Mouse (Mus musculus): ENCODE measurements around the gene Ltbp1. TPM values are rescaled to one million over a fixed set of nuclear protein-coding genes. Genes with fewer than 3 reads are reported as not detected.

The Ltbp1 gene
- total and polyA plus RNA-seq, 3 experiments = 2.3 to 6.4 (median 2.5) TPM

DNA sequence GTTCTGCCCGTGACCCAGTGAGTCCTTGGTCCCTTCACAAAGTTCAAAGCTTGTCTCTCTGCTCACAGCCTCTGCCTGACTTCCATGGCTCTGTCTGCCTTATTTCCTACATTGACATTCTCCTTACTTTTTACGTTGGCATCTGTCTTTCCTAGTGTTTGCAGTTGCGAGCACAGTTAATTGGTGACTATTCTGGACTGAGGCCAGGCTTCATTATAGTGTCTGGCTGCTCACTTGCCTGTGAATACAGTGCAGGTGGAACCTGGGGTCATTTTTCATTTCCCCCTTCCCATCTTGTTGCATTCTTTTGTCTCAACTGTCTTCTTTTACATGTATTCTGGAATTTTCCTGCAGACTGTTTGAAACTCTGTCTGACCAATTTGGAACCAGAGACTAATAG is 287.6 kb downstream of the Ltbp1 start:
- no peak for DNase-seq (ENCODE audit: extremely low read depth)
- H3K9ac ChIP-seq (ENCODE audit: insufficient read depth, low read depth) = no peak overlapping the region
- H3K4me1 ChIP-seq (ENCODE audit: control insufficient read depth in 1 of 2, insufficient read depth in 2 of 2) = peaks cover 0 to 24% of the 10 kb centered on the region in 2 experiments; a peak in 2 of 4 replicates
- no peak overlapping the region for H3K27ac ChIP-seq (ENCODE audit: insufficient read depth, low read depth)
- H3K79me2 ChIP-seq (replicated peaks; ENCODE audit: control insufficient read depth, extremely low read depth, insufficient read depth, poor library complexity, severe bottlenecking) = no peaks in the 10 kb centered on the region
- no peaks in the 10 kb centered on the region for H3K27me3 ChIP-seq (replicated peaks)
- dilution Hi-C loops (cut with MboI; ENCODE audit: extremely low pct_ligation_motif_present, extremely low pct_unique_long_range_greater_than_20kb, low sequenced_read_pairs) (no loop called here), in situ Hi-C loops (cut with MboI; ENCODE audit: low pct_ligation_motif_present, low pct_unique_long_range_greater_than_20kb, low sequenced_read_pairs) (no loop called here)
- no peak overlapping the region for H3K4me3 ChIP-seq (replicated peaks in 1 of 3; ENCODE audit: low read depth in 2 of 3, low read length in 2 of 3, poor library complexity in 1 of 3)
- no peak overlapping the region for H3K4me2 ChIP-seq (ENCODE audit: insufficient read depth, low read depth, poor library complexity, severe bottlenecking)
- no peaks in the 10 kb centered on the region for H3K9me3 ChIP-seq (replicated peaks; ENCODE audit: low read length)
- H3K36me3 ChIP-seq (replicated peaks in 1 of 2; ENCODE audit: control insufficient read depth in 1 of 2, insufficient read depth in 1 of 2, low read length in 1 of 2) = peaks cover 0 to 14% of the 10 kb centered on the region in 2 experiments
- no peak for TF ChIP-seq ELF1 (IDR thresholded peaks at IDR 0.05; ENCODE audit: low read depth, low read length)
- no peak for TF ChIP-seq USF2 (conservative IDR thresholded peaks at IDR 0.05; ENCODE audit: low read depth, low read length)
- no peak for TF ChIP-seq TCF12 (IDR thresholded peaks at IDR 0.05; ENCODE audit: low read depth, low read length)

DNA sequence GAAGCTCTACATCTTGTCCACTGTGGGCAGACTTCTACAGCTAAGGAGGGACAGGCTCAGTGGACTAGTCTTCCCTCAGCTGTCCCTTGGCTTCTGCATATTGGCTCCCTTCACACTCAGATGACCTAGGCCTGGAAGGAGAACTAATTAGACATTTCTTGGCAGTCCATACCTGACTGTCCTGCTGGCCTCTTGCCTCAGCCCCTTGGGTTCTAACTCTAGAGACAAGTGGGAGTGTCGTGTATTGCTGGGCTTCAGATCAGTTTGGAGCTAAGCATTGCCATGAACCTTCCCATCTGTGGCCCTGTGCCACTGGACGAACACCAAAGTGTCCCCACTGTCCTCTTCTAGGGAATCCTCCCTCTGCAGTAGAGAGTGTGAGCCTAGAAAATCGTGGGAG is 288.4 kb downstream of the Ltbp1 start:
- dilution Hi-C loops (cut with MboI; ENCODE audit: extremely low pct_ligation_motif_present, extremely low pct_unique_long_range_greater_than_20kb, low sequenced_read_pairs) = no loop called here
- Histone ChIP-seq H3K4me2 (ENCODE audit: insufficient read depth, low read depth, poor library complexity, severe bottlenecking) (no peak overlapping the region), H3K4me1 (ENCODE audit: control insufficient read depth in 1 of 2, insufficient read depth in 2 of 2) (peaks cover 0 to 24% of the 10 kb centered on the region in 2 experiments; a peak in 2 of 4 replicates), H3K27ac (ENCODE audit: insufficient read depth, low read depth) (no peak overlapping the region), H3K36me3 (replicated peaks in 1 of 2; ENCODE audit: control insufficient read depth in 1 of 2, insufficient read depth in 1 of 2, low read length in 1 of 2) (peaks cover 0 to 16% of the 10 kb centered on the region in 2 experiments), H3K27me3 (replicated peaks) (no peaks in the 10 kb centered on the region), H3K9ac (ENCODE audit: insufficient read depth, low read depth) (no peak overlapping the region), H3K4me3 (replicated peaks in 1 of 3; ENCODE audit: low read depth in 2 of 3, low read length in 2 of 3, poor library complexity in 1 of 3) (no peak overlapping the region), H3K9me3 (replicated peaks; ENCODE audit: low read length) (no peaks in the 10 kb centered on the region), H3K79me2 (replicated peaks; ENCODE audit: control insufficient read depth, extremely low read depth, insufficient read depth, poor library complexity, severe bottlenecking) (no peaks in the 10 kb centered on the region)
- in situ Hi-C loops (cut with MboI; ENCODE audit: low pct_ligation_motif_present, low pct_unique_long_range_greater_than_20kb, low sequenced_read_pairs) = no loop called here
- TF ChIP-seq ZMIZ1 (IDR thresholded peaks at IDR 0.05; ENCODE audit: low read depth, low read length) = no peak
- no peak for TF ChIP-seq TBP (conservative IDR thresholded peaks at IDR 0.05; ENCODE audit: low read depth, low read length)
- no peak for TF ChIP-seq USF2 (conservative IDR thresholded peaks at IDR 0.05; ENCODE audit: low read depth, low read length)
- TF ChIP-seq TCF12 (IDR thresholded peaks at IDR 0.05; ENCODE audit: low read depth, low read length) = no peak
- TF ChIP-seq UBTF (IDR thresholded peaks at IDR 0.05; ENCODE audit: low read depth, low read length) = no peak
- TF ChIP-seq JUN (IDR thresholded peaks at IDR 0.05; ENCODE audit: insufficient read depth, low read depth, low read length) = no peak
- DNase-seq (ENCODE audit: extremely low read depth) = no peak

DNA sequence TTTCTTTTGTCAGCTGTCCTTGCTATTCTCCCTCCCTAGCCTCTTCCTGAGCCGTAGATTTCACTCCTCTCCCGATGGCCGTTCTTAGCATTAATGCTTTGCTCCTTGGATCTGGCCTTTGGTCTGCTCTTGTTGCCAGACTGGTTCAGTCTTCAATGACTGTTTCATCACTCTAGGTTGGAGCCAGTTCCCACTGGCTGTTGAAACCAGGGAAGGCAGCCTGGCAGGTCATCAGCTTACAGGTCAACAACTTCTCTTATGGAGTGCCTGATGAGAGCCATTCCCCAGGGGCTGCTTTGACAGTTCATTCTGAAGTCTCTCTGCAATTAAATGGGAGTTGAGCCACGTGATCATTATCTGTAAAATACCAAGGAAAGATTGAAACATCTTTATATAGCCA is 295.5 kb downstream of the Ltbp1 start:
- DNase-seq (ENCODE audit: extremely low read depth) = no peak
- in situ Hi-C loops (cut with MboI; ENCODE audit: low pct_ligation_motif_present, low pct_unique_long_range_greater_than_20kb, low sequenced_read_pairs) (no loop called here), dilution Hi-C loops (cut with MboI; ENCODE audit: extremely low pct_ligation_motif_present, extremely low pct_unique_long_range_greater_than_20kb, low sequenced_read_pairs) (no loop called here)
- no peaks in the 10 kb centered on the region for H3K9me3 ChIP-seq (replicated peaks; ENCODE audit: low read length)
- H3K79me2 ChIP-seq (replicated peaks; ENCODE audit: control insufficient read depth, extremely low read depth, insufficient read depth, poor library complexity, severe bottlenecking) = no peaks in the 10 kb centered on the region
- no peak overlapping the region for H3K27ac ChIP-seq (ENCODE audit: insufficient read depth, low read depth)
- TF ChIP-seq JUND (conservative IDR thresholded peaks at IDR 0.05; ENCODE audit: low read depth, low read length) (no peak), TCF12 (IDR thresholded peaks at IDR 0.05; ENCODE audit: low read depth, low read length) (no peak), E2F4 (IDR thresholded peaks at IDR 0.05; ENCODE audit: insufficient replicate concordance, low read depth, low read length) (no peak), USF2 (conservative IDR thresholded peaks at IDR 0.05; ENCODE audit: low read depth, low read length) (no peak), EP300 (IDR thresholded peaks at IDR 0.05; ENCODE audit: low read length) (no peak), ETS1 (conservative IDR thresholded peaks at IDR 0.05; ENCODE audit: low read depth, low read length) (no peak), ZKSCAN1 (IDR thresholded peaks at IDR 0.05; ENCODE audit: borderline replicate concordance, low read depth, low read length) (no peak), SMC3 (IDR thresholded peaks at IDR 0.05; ENCODE audit: low read depth, low read length) (no peak), ZC3H11A (IDR thresholded peaks at IDR 0.05; ENCODE audit: low read depth, low read length) (no peak), POLR2AphosphoS2 (IDR thresholded peaks at IDR 0.05; ENCODE audit: low read depth, low read length) (no peak), MEF2A (IDR thresholded peaks at IDR 0.05; ENCODE audit: borderline replicate concordance, low read depth, low read length) (no peak), ZMIZ1 (IDR thresholded peaks at IDR 0.05; ENCODE audit: low read depth, low read length) (no peak), RAD21 (IDR thresholded peaks at IDR 0.05; ENCODE audit: low read depth, low read length) (no peak), BHLHE40 (IDR thresholded peaks at IDR 0.05; ENCODE audit: low read depth, low read length) (no peak), MAZ (IDR thresholded peaks at IDR 0.05; ENCODE audit: low read depth, low read length) (no peak), NRF1 (IDR thresholded peaks at IDR 0.05; ENCODE audit: low read depth, low read length) (no peak), KAT2A (IDR thresholded peaks at IDR 0.05; ENCODE audit: insufficient replicate concordance, low read length) (no peak)
- H3K36me3 ChIP-seq (replicated peaks in 1 of 2; ENCODE audit: control insufficient read depth in 1 of 2, insufficient read depth in 1 of 2, low read length in 1 of 2) = peaks cover 0 to 7% of the 10 kb centered on the region in 2 experiments
- no peaks in the 10 kb centered on the region for H3K27me3 ChIP-seq (replicated peaks)
- no peak overlapping the region for H3K4me3 ChIP-seq (replicated peaks in 1 of 3; ENCODE audit: low read depth in 2 of 3, low read length in 2 of 3, poor library complexity in 1 of 3)
- no peak overlapping the region for H3K9ac ChIP-seq (ENCODE audit: insufficient read depth, low read depth)
- no peak overlapping the region for H3K4me2 ChIP-seq (ENCODE audit: insufficient read depth, low read depth, poor library complexity, severe bottlenecking)
- no peaks in the 10 kb centered on the region for H3K4me1 ChIP-seq (ENCODE audit: control insufficient read depth in 1 of 2, insufficient read depth in 2 of 2)

All from CH12.LX (cell line).